Mouse (Mus musculus): ENCODE measurements around the gene Slc2a9. TPM values are rescaled to one million over a fixed set of nuclear protein-coding genes. Genes with fewer than 3 reads are reported as not detected.

The Slc2a9 gene
- polyA plus RNA-seq, 1 experiment from 2014 or later = 1.3 TPM

DNA sequence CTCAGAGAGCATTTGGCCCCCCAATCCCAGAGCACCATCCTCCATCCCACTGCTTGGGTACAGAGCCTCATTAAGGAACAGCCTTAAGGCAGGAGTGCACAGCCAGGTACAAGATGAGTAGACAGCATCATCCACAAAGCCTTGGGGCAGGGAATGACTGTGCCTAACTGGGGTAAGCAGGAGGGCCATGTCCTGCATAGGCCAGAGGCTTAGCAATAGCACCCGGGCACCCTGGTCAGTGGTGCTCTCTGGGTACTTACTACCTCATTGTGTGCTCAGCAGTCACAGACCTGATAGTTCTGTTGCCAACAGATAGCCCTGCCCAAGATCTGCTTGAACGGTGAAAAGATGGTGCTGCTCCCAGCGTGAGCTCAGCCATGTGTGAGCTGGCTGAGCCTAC, 52.0 kb downstream of the Slc2a9 start:
- Histone ChIP-seq H3K36me3 (no peaks in the 10 kb centered on the region), H3K4me1 (no peaks in the 10 kb centered on the region), H3K27ac (replicated peaks) (no peak overlapping the region), H3K4me3 (replicated peaks) (no peak overlapping the region), H3K9ac (no peak overlapping the region), H3K4me2 (replicated peaks) (no peak overlapping the region), H3K9me3 (replicated peaks) (no peaks in the 10 kb centered on the region), H3K27me3 (no peaks in the 10 kb centered on the region)
- WGBS = 90% methylated on average over 3 of the region's 3 CpGs
- ATAC-seq (ENCODE audit: insufficient number of reproducible peaks, low FRiP score, low TSS enrichment, low read depth) = no peak

DNA sequence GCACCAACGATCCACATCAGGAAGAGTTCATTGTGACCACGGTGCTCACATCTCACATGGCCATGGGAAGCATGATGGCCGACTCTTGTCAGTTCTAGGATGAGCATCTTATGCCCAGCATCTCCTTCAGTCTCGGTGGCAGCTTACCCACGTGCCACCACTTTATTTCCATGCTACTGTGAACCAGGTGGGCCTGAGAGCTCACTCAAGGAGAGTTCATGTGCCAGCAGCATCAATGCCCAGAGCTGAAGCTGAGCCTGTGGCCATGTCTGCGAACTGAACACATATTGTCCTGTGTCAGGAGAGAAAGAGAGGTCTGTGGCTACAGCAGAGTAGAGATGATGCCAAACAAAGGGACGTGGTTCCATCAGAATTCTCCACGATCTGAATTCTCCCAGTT, 53.3 kb downstream of the Slc2a9 start:
- no peak for ATAC-seq (ENCODE audit: insufficient number of reproducible peaks, low FRiP score, low TSS enrichment, low read depth)
- H3K4me3 ChIP-seq (replicated peaks) = no peak overlapping the region
- no peak overlapping the region for H3K9ac ChIP-seq
- H3K36me3 ChIP-seq = no peaks in the 10 kb centered on the region
- no peak overlapping the region for H3K27ac ChIP-seq (replicated peaks)
- no peaks in the 10 kb centered on the region for H3K9me3 ChIP-seq (replicated peaks)
- H3K4me2 ChIP-seq (replicated peaks) = no peak overlapping the region
- no peaks in the 10 kb centered on the region for H3K4me1 ChIP-seq
- 85% methylated on average over 7 of the region's 8 CpGs for WGBS
- H3K27me3 ChIP-seq = no peaks in the 10 kb centered on the region

DNA sequence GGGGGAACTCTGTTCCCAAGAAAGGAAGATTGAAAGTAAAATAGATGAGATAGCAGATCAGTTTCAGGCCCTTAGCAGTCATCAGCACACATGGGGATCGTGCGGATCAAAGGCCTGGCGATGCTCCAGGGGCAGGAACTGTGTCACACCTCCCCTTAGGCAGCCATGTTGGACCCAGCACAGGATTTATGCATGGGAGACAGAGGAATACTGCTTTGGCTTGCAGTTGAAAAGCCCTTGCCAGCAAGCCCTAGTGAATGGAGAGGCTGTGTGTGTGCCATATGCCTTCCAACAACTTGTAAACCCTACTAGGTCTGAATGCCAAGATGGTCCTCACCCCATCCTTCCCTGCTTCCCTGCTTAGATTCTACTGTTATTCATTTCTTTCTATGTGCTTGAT, 54.8 kb downstream of the Slc2a9 start:
- no peaks in the 10 kb centered on the region for H3K9me3 ChIP-seq (replicated peaks)
- H3K27ac ChIP-seq (replicated peaks) = no peak overlapping the region
- ATAC-seq (ENCODE audit: insufficient number of reproducible peaks, low FRiP score, low TSS enrichment, low read depth) = no peak
- 85% methylated on average over 3 of the region's 3 CpGs for WGBS
- no peaks in the 10 kb centered on the region for H3K36me3 ChIP-seq
- no peak overlapping the region for H3K4me2 ChIP-seq (replicated peaks)
- no peak overlapping the region for H3K9ac ChIP-seq
- no peaks in the 10 kb centered on the region for H3K4me1 ChIP-seq
- H3K27me3 ChIP-seq = no peaks in the 10 kb centered on the region
- H3K4me3 ChIP-seq (replicated peaks) = no peak overlapping the region

DNA sequence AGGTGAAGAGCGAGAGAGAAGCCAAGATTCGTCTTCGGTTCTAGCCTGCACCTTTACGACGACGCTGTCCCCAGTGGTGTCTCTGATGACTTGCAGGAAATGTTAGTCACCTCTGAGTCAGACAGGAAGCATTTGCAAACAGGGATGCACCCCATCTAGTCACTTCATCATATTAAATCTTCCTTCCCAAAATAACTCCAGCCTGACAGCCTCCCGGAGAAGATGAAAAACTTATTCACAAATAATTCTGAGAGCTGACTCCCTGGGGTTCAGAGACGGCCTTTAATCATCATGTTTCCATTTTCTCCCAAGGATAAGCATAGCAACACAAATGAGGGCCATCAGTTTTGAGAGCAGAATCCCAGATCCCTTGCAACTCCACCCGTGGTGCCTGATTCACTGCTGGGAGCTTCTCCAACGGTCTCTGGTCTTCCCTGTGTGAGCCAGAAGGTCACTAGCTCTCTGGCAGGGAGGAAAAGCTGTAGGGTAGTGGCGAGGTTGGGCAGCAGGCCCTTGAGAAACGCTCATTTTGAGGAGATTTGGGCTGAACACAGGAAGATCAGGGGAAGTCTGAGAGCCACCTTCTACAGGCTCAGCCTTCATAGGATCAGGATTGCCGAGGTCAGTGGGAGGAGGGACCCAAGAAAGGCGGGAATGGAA, 56.5 kb downstream of the Slc2a9 start:
- Histone ChIP-seq H3K36me3 (no peaks in the 10 kb centered on the region), H3K9ac (no peak overlapping the region), H3K27ac (replicated peaks) (no peak overlapping the region), H3K9me3 (replicated peaks) (no peaks in the 10 kb centered on the region), H3K4me3 (replicated peaks) (no peak overlapping the region), H3K27me3 (no peaks in the 10 kb centered on the region), H3K4me2 (replicated peaks) (no peak overlapping the region), H3K4me1 (no peaks in the 10 kb centered on the region)
- 54% methylated on average over 14 of the region's 14 CpGs for WGBS
- no peak for ATAC-seq (ENCODE audit: insufficient number of reproducible peaks, low FRiP score, low TSS enrichment, low read depth)

DNA sequence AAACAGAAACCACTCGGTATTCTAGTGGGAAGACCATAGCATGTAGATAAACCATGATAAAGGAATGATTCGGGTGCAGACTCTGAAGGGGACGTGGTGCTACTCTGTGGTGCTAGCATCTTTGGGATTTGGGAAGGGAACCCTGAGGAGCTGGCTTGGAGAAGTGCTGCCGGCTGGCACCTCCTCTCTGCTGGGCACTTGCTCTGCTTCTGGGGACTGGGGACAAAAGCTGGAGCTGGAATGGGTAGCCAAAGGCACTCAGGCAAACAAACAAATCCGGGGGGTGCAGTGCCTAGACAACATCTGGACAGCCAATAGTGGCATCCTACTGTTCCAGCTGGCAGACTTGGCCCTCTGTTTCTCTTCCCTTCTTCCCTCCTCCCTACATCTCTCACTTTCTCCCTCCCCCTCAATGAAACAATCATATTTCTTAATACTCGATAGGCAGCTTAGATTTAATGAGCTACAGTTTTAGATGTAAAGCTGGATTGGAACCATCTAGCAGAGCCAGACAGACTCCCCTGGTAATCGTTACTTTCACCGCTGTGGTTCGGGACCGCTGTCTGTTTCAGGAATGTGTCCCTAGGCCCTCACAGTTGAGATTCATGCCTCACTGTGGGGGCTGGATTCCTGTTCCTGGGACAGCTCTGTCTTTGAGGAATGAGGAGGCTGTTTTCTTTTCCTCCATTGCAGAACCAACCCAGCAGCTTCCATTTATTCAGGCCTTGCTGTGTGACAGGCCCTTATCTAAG, 61.7 kb downstream of the Slc2a9 start:
- Histone ChIP-seq H3K4me2 (replicated peaks) (no peak overlapping the region), H3K27ac (replicated peaks) (no peak overlapping the region), H3K36me3 (no peaks in the 10 kb centered on the region), H3K9me3 (replicated peaks) (no peaks in the 10 kb centered on the region), H3K4me1 (no peaks in the 10 kb centered on the region), H3K9ac (no peak overlapping the region), H3K4me3 (replicated peaks) (no peak overlapping the region), H3K27me3 (no peaks in the 10 kb centered on the region)
- 53% methylated on average over 10 of the region's 10 CpGs for WGBS
- ATAC-seq (ENCODE audit: insufficient number of reproducible peaks, low FRiP score, low TSS enrichment, low read depth) = no peak

DNA sequence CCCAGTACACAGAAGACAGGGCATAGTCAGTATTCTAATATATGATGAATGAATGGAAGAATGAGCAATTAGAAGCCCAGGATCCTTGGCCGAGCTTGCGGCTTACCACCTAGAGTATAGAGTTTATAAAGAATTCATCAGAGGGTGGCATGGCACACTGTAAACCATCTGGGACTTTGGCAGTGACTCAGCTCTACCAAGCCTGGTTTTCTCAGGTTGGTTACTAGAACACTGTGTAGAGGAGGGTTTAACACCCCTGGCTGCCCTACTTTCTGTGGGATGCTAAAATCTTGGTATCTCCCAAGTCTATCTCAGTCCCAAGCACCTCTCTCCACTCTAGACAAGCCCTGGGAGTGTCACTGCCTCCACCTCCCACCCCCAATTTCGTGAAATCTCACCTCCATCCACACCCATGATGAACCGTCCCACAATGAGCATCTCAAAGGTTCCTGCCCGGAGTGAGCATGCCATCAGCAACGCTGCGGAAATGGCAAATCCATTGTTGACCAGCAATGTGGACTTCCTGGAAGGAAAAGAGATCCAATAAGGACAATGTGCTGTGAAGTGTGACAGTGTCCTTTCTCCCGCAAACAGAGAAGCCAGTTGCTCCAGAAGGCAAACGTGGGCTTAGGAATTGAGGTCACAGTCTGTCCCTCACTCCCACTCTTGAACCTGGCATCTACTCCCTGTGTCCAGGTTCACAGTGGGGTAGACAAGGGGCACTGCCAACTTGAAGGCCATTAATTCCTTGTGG, 62.5 kb downstream of the Slc2a9 start:
- Histone ChIP-seq H3K4me3 (replicated peaks) (no peak overlapping the region), H3K4me1 (no peaks in the 10 kb centered on the region), H3K9me3 (replicated peaks) (no peaks in the 10 kb centered on the region), H3K4me2 (replicated peaks) (no peak overlapping the region), H3K9ac (no peak overlapping the region), H3K36me3 (no peaks in the 10 kb centered on the region), H3K27me3 (no peaks in the 10 kb centered on the region), H3K27ac (replicated peaks) (no peak overlapping the region)
- ATAC-seq (ENCODE audit: insufficient number of reproducible peaks, low FRiP score, low TSS enrichment, low read depth) = no peak
- 87% methylated on average over 9 of the region's 9 CpGs for WGBS

DNA sequence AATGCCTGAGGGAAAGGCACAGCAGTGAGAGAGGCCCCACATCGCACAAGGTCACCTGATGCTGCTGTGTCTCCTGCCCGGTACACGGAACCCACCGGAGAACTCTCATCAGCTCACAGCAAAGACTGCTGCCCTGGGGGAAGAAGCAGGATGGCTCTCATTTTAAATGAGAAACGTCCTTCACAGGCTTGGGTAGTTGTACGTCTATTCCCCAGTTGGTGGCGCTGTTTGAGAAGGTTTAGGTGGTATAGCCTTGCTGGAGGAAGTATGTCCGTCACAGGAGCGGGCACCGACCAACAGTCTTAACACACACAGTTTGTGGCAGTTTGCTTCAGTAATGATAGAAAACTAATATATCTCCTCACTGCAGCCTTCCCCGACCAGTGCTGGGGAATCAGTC, 66.3 kb downstream of the Slc2a9 start:
- H3K4me1 ChIP-seq = no peaks in the 10 kb centered on the region
- 91% methylated on average over 11 of the region's 11 CpGs for WGBS
- no peak for ATAC-seq (ENCODE audit: insufficient number of reproducible peaks, low FRiP score, low TSS enrichment, low read depth)
- no peak overlapping the region for H3K4me3 ChIP-seq (replicated peaks)
- H3K36me3 ChIP-seq = no peaks in the 10 kb centered on the region
- no peak overlapping the region for H3K9ac ChIP-seq
- H3K4me2 ChIP-seq (replicated peaks) = no peak overlapping the region
- H3K27ac ChIP-seq (replicated peaks) = no peak overlapping the region
- H3K27me3 ChIP-seq = no peaks in the 10 kb centered on the region
- no peaks in the 10 kb centered on the region for H3K9me3 ChIP-seq (replicated peaks)

DNA sequence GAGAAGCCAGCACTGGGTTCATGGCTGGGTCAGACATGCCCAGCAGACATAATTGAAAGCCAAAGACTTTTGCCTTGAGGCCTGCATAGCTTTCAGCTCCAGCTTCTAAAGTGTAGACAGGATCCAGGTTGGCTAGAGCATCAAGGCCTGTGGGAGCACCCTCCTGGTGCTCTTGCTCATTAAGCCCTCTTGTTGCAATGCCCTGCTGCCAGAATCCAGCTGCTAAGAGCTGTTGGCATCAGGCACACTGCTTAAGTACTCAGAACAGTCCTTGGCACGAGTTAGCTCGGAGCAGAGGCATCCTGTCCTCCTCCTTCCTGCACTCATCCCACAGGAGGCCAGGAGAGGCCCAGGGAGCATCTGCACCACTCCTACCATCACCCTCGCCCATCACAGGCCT, 68.1 kb downstream of the Slc2a9 start:
- Histone ChIP-seq H3K36me3 (no peaks in the 10 kb centered on the region), H3K4me1 (no peaks in the 10 kb centered on the region), H3K9ac (no peak overlapping the region), H3K4me2 (replicated peaks) (no peak overlapping the region), H3K4me3 (replicated peaks) (no peak overlapping the region), H3K27me3 (no peaks in the 10 kb centered on the region), H3K27ac (replicated peaks) (no peak overlapping the region; the same call in 1 of the 2 replicates), H3K9me3 (replicated peaks) (no peaks in the 10 kb centered on the region)
- 55% methylated on average over 3 of the region's 3 CpGs for WGBS
- peak; percentile 34; the same call in 1 of the 2 replicates for ATAC-seq (ENCODE audit: insufficient number of reproducible peaks, low FRiP score, low TSS enrichment, low read depth)

DNA sequence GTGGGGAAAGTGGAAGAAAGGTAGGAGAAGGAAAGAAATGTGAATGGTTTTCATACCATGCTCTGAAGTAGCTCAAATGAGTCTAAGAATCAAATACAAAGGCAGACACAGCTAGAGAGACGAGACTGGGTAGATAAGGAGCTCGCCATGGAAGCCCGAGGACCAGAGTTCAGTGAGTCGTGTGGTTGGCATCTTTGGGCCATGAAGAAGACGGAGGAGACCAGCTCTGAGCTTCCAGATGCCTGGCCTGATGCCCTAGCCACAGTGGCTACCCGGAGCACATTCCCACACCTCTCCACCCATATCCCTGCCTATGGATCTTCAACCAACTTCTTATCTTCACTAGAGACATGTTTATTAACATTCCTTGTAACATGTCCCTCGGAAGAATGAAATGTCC, 71.7 kb downstream of the Slc2a9 start:
- WGBS = 80% methylated on average over 7 of the region's 7 CpGs
- no peak for ATAC-seq (ENCODE audit: insufficient number of reproducible peaks, low FRiP score, low TSS enrichment, low read depth)
- no peaks in the 10 kb centered on the region for H3K36me3 ChIP-seq
- no peak overlapping the region for H3K27ac ChIP-seq (replicated peaks)
- H3K4me3 ChIP-seq (replicated peaks) = no peak overlapping the region
- no peaks in the 10 kb centered on the region for H3K27me3 ChIP-seq
- no peaks in the 10 kb centered on the region for H3K9me3 ChIP-seq (replicated peaks)
- no peak overlapping the region for H3K4me2 ChIP-seq (replicated peaks)
- H3K9ac ChIP-seq = no peak overlapping the region
- H3K4me1 ChIP-seq = no peaks in the 10 kb centered on the region

DNA sequence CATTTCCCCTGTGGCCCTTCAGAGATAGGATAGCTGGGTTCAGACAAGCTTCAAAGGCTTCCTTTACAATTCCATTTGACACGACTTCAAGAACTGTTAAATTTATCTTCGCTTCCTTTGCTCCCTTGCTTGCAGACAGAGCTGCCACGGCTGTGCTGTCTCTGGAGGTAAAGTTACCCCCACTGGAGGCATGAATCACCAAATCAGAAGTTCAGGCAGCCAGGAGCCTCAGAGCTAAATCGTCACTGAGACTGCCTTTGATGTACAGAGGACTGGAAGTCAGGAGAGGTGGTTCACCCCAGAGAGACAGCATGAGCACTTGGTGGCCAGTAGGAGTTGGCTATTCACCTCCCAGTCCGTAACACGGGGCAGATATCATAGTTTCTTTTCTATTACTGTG, 73.8 kb downstream of the Slc2a9 start:
- Histone ChIP-seq H3K9me3 (replicated peaks) (no peaks in the 10 kb centered on the region), H3K27ac (replicated peaks) (no peak overlapping the region), H3K36me3 (no peaks in the 10 kb centered on the region), H3K4me2 (replicated peaks) (no peak overlapping the region), H3K4me1 (no peaks in the 10 kb centered on the region), H3K27me3 (no peaks in the 10 kb centered on the region), H3K4me3 (replicated peaks) (no peak overlapping the region), H3K9ac (no peak overlapping the region)
- ATAC-seq (ENCODE audit: insufficient number of reproducible peaks, low FRiP score, low TSS enrichment, low read depth) = no peak
- 45% methylated on average over 6 of the region's 6 CpGs for WGBS

DNA sequence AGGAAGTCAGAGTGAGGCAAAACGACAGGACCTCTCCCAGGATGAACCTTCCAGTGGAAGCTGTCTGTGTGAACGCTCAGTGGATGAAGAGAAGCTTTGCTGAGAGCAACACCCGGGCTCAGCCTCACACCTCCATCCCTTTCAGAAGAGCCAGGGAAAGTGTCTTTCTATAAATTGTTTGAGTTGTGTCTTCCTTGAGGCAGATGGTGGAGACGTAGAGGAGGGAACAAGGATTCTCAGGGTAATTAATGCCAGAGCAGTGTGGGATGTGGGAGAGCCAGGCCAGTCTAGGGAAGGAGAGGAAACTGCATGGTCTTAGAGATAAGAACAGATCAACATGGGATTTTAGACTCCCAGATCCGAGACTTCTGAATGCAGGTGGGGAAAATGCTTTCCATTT, 75.2 kb downstream of the Slc2a9 start:
- no peak for ATAC-seq (ENCODE audit: insufficient number of reproducible peaks, low FRiP score, low TSS enrichment, low read depth)
- Histone ChIP-seq H3K36me3 (no peaks in the 10 kb centered on the region), H3K9ac (no peak overlapping the region), H3K27me3 (no peaks in the 10 kb centered on the region), H3K4me1 (no peaks in the 10 kb centered on the region), H3K9me3 (replicated peaks) (no peaks in the 10 kb centered on the region), H3K27ac (replicated peaks) (no peak overlapping the region), H3K4me3 (replicated peaks) (no peak overlapping the region), H3K4me2 (replicated peaks) (no peak overlapping the region)
- 58% methylated on average over 5 of the region's 5 CpGs for WGBS
